Mouse (Mus musculus): ENCODE results near the gene Tmem143. TPM values are rescaled to one million over a fixed set of nuclear protein-coding genes. Genes with fewer than 3 reads are reported as not detected.
A peak's percentile ranks its signal among the peaks of the same experiment; 100 is the strongest.
"Not testable (repeated sequence)": the region's sequence is repeated elsewhere in the genome, so short reads cannot be mapped to it uniquely, and the experiment has no call there.

Tmem143 gene
- polyA plus RNA-seq, 1 experiment from 2014 or later = 6.9 TPM

DNA sequence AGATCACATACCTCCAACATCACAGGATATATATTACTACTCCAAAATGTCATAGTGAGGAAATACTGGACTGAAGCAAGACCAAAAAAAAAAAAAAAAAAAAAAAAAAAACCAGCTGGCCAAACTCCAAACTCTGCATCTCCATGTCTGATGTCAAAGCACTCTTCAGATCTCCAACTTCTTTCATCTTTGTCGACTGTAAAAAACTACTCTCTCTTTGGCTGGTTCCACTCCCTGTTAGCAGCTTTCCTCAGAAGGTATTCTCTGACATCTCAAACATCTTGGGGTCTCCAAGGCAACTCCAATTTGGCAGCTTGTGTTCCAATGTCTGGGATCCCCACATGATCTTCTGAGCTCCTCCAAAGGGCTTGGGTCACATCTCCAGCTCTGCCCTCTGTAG, 18.5 kb upstream of the Tmem143 start, which contains the start of gene Grin2d:
Grin2d (minus strand) TSS at position 101 of the 400 bp plus-strand sequence.
- 78% methylated on average over 1 of the region's 1 CpGs for whole genome bisulfite sequencing
- ATAC-seq; H3K9ac ChIP-seq (ENCODE audit: low read depth, low read length); H3K27me3 ChIP-seq (ENCODE audit: control insufficient read depth, insufficient read depth, low read depth, low read length); H3K4me3 ChIP-seq (ENCODE audit: low read depth, low read length); H3K9me3 ChIP-seq (replicated peaks; ENCODE audit: control insufficient read depth, low read length, poor library complexity, severe bottlenecking); H3K4me2 ChIP-seq (ENCODE audit: low read length); H3K27ac ChIP-seq (ENCODE audit: low read length): not testable (repeated sequence)
- Histone ChIP-seq H3K36me3 (ENCODE audit: control insufficient read depth, insufficient read depth, low read length) (peaks cover 46% of the 10 kb centered on the region), H3K4me1 (ENCODE audit: control insufficient read depth, insufficient read depth, low read length) (peaks cover 17% of the 10 kb centered on the region)

DNA sequence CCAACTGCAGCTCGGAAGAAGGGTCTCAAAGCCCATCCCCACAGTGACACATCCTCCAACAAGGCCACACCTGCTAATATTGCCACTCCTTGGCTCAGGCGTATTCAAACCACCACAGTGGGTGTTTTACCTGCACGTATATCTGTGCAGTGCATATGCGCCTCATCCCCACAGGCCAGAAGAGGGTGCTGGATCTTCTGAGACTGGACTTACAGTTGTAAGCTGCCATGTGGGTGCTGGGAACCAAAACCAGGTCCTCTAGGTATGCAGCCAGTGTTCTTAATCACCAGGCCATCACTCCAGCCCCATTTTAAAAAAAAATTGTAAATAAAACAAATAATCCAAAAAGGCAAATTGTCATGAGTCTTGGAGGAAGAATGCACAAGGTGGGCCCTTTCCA, 16.2 kb upstream of the Tmem143 start:
- 100% methylated on average over 4 of the region's 4 CpGs for WGBS
- no peak overlapping the region for H3K4me3 ChIP-seq (ENCODE audit: low read depth, low read length)
- H3K27me3 ChIP-seq (ENCODE audit: control insufficient read depth, insufficient read depth, low read depth, low read length) = no peaks in the 10 kb centered on the region
- H3K4me1 ChIP-seq (ENCODE audit: control insufficient read depth, insufficient read depth, low read length) = no peaks in the 10 kb centered on the region
- no peak overlapping the region for H3K4me2 ChIP-seq (ENCODE audit: low read length)
- no peak for ATAC-seq
- peaks cover 56% of the 10 kb centered on the region for H3K36me3 ChIP-seq (ENCODE audit: control insufficient read depth, insufficient read depth, low read length)
- no peaks in the 10 kb centered on the region for H3K9me3 ChIP-seq (replicated peaks; ENCODE audit: control insufficient read depth, low read length, poor library complexity, severe bottlenecking)
- no peak overlapping the region for H3K9ac ChIP-seq (ENCODE audit: low read depth, low read length)
- no peak overlapping the region for H3K27ac ChIP-seq (ENCODE audit: low read length)

DNA sequence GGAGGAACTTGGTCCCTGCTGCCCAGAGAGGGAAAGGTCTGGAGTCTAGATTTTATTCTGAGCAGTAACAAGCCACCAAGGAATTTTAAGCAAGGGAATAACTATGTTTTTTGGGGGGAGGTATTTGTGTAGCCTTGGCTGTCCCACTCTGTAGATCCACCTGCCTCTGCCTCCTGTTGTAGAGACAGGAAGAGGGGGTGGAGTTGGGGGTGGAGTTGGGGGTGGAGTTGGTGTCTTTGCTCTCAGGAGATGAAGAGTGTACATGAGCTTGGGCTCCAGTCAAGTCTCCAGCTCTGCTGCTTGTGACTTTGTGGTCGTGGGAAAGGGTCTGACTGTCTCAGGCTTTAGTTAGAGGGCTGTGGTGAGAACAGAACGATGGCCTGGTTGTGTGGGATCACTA, 15.7 kb upstream of the Tmem143 start:
- no peak overlapping the region for H3K27ac ChIP-seq (ENCODE audit: low read length)
- no peak for ATAC-seq
- H3K4me2 ChIP-seq (ENCODE audit: low read length) = no peak overlapping the region
- H3K27me3 ChIP-seq (ENCODE audit: control insufficient read depth, insufficient read depth, low read depth, low read length) = no peaks in the 10 kb centered on the region
- no peaks in the 10 kb centered on the region for H3K9me3 ChIP-seq (replicated peaks; ENCODE audit: control insufficient read depth, low read length, poor library complexity, severe bottlenecking)
- 96% methylated on average over 2 of the region's 2 CpGs for WGBS
- no peak overlapping the region for H3K9ac ChIP-seq (ENCODE audit: low read depth, low read length)
- no peaks in the 10 kb centered on the region for H3K4me1 ChIP-seq (ENCODE audit: control insufficient read depth, insufficient read depth, low read length)
- no peak overlapping the region for H3K4me3 ChIP-seq (ENCODE audit: low read depth, low read length)
- H3K36me3 ChIP-seq (ENCODE audit: control insufficient read depth, insufficient read depth, low read length) = peaks cover 51% of the 10 kb centered on the region

DNA sequence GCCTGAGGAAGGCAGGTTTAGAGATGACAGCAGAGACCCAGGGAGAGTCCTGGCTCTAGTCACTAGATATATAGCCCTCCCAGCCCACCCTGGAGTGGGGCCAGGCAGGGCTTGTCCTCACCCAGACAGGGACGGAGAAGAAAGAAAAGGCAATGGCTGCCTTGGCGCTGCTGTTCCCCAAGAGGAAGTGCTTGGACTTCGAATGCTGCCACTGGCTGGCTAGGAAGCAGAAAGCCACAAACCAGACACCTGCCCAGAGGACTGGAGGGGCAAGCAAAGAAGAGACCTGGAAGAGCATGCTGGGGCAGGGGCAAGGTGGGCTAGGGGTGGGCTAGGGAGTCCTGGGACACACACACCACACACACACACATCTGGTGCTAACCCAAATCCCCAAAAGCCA, 9.5 kb upstream of the Tmem143 start:
- Histone ChIP-seq H3K4me2 (ENCODE audit: low read length) (no peak overlapping the region), H3K27ac (ENCODE audit: low read length) (no peak overlapping the region), H3K36me3 (ENCODE audit: control insufficient read depth, insufficient read depth, low read length) (peaks cover 20% of the 10 kb centered on the region; the same call in 1 of the 2 replicates), H3K9ac (ENCODE audit: low read depth, low read length) (no peak overlapping the region), H3K27me3 (ENCODE audit: control insufficient read depth, insufficient read depth, low read depth, low read length) (no peaks in the 10 kb centered on the region), H3K4me3 (ENCODE audit: low read depth, low read length) (no peak overlapping the region), H3K4me1 (ENCODE audit: control insufficient read depth, insufficient read depth, low read length) (no peaks in the 10 kb centered on the region), H3K9me3 (replicated peaks; ENCODE audit: control insufficient read depth, low read length, poor library complexity, severe bottlenecking) (no peaks in the 10 kb centered on the region)
- 54% methylated on average over 3 of the region's 3 CpGs for WGBS
- ATAC-seq = no peak

DNA sequence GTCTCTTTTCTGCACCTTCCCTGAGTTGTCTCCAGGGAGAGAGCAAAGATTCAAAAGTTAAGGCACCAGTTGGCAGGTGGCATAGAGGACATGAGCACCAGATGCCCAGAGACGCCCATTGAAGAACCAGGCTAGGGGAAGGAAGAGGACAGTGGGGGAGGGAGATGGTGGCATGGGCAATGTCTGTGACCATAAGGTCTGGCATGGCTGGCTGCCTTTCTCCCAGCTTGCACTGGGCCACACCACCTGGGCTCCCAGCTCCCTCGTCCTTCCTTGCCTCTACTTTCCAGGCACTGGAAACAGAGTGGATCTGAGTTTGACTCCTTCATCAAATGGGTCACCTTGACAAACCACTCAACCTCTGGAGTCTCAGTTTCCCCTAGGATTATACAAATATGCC, 4.1 kb upstream of the Tmem143 start:
- WGBS = 86% methylated on average over 2 of the region's 2 CpGs
- no peak for ATAC-seq
- H3K9ac ChIP-seq (ENCODE audit: low read depth, low read length) = no peak overlapping the region

DNA sequence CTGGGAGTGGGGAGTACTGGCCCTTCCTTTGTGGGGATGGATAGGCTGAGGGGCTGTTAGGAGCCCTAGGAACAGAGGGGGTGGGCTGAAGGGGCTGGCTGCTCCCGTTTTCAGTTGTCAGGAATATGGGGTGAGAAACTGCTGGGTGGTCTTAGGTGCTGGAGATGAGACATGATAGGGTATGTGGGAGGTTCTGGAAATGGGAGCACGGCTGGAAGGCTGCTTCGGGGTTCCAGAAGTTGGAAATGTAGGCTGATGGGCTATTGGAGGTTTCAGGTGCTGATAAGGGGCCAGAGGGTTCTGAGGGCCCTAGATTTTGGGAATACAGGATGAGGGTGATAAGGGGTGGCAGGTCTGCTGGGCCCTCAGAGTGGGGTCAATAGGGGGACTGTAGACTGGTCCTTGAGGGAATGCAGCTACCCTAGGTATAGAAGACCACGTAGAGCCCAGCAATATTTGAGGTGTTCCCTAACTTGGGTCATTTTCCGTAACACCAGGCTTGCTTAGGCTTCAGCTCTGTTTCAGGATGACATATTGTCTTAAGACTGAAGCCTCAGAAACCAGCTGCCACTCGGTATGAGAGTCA, 717 bp upstream of the Tmem143 start:
- H3K4me1 ChIP-seq (ENCODE audit: control insufficient read depth, insufficient read depth, low read length) = peaks cover 7% of the 10 kb centered on the region; the same call in 1 of the 2 replicates

More for the DNA sequence above, 4.1 kb upstream of the Tmem143 start:
- peaks cover 4% of the 10 kb centered on the region; the same call in 1 of the 2 replicates for H3K4me1 ChIP-seq (ENCODE audit: control insufficient read depth, insufficient read depth, low read length)
- H3K27me3 ChIP-seq (ENCODE audit: control insufficient read depth, insufficient read depth, low read depth, low read length) = no peaks in the 10 kb centered on the region
- H3K27ac ChIP-seq (ENCODE audit: low read length) = no peak overlapping the region
- no peak overlapping the region for H3K4me2 ChIP-seq (ENCODE audit: low read length)
- H3K36me3 ChIP-seq (ENCODE audit: control insufficient read depth, insufficient read depth, low read length) = no peaks in the 10 kb centered on the region
- H3K9me3 ChIP-seq (replicated peaks; ENCODE audit: control insufficient read depth, low read length, poor library complexity, severe bottlenecking) = no peaks in the 10 kb centered on the region
- no peak overlapping the region for H3K4me3 ChIP-seq (ENCODE audit: low read depth, low read length)

DNA sequence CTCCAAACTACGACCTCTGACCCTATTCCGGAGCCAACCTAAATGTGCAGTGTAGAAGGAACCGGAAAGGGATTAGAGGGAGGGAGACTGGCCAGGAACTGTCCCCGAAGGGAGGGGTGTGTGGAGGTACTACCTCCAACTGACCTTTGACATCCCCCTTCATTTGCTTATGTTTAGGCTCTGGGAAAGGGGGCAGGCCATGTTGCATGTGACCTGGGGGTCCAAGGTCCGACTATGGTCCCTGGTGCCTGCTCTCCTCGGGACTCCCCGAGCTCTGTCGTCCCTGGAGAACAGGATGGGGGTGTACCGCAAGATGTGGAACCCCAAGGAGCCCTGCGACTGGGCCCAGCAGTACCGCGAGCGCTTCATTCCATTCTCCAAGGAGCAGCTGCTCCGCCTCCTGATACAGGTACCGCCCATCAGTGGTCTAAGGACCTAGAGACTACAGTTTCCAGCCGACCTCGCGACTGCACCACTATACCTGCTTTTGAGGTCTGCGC, 567 bp downstream of the Tmem143 start:
- Histone ChIP-seq H3K4me3 (ENCODE audit: low read depth, low read length) (peak overlapping the region; percentile 57), H3K9ac (ENCODE audit: low read depth, low read length) (peak overlapping the region; percentile 69), H3K4me2 (ENCODE audit: low read length) (peak overlapping the region; percentile 82), H3K4me1 (ENCODE audit: control insufficient read depth, insufficient read depth, low read length) (peaks cover 7% of the 10 kb centered on the region; the same call in 1 of the 2 replicates), H3K27me3 (ENCODE audit: control insufficient read depth, insufficient read depth, low read depth, low read length) (no peaks in the 10 kb centered on the region), H3K36me3 (ENCODE audit: control insufficient read depth, insufficient read depth, low read length) (no peaks in the 10 kb centered on the region), H3K9me3 (replicated peaks; ENCODE audit: control insufficient read depth, low read length, poor library complexity, severe bottlenecking) (no peaks in the 10 kb centered on the region), H3K27ac (ENCODE audit: low read length) (peak overlapping the region; percentile 74)
- under 1% methylated on average over 19 of the region's 19 CpGs for WGBS
- ATAC-seq = peak; percentile 72

More for the DNA sequence above, 717 bp upstream of the Tmem143 start:
- no peak overlapping the region for H3K9ac ChIP-seq (ENCODE audit: low read depth, low read length)
- H3K4me2 ChIP-seq (ENCODE audit: low read length) = peak overlapping the region; percentile 55
- H3K27me3 ChIP-seq (ENCODE audit: control insufficient read depth, insufficient read depth, low read depth, low read length) = no peaks in the 10 kb centered on the region
- 79% methylated on average over 6 of the region's 6 CpGs for WGBS
- peak overlapping the region; percentile 57 for H3K4me3 ChIP-seq (ENCODE audit: low read depth, low read length)
- H3K36me3 ChIP-seq (ENCODE audit: control insufficient read depth, insufficient read depth, low read length) = no peaks in the 10 kb centered on the region
- ATAC-seq = peak; percentile 41
- H3K9me3 ChIP-seq (replicated peaks; ENCODE audit: control insufficient read depth, low read length, poor library complexity, severe bottlenecking) = no peaks in the 10 kb centered on the region
- no peak overlapping the region for H3K27ac ChIP-seq (ENCODE audit: low read length)

DNA sequence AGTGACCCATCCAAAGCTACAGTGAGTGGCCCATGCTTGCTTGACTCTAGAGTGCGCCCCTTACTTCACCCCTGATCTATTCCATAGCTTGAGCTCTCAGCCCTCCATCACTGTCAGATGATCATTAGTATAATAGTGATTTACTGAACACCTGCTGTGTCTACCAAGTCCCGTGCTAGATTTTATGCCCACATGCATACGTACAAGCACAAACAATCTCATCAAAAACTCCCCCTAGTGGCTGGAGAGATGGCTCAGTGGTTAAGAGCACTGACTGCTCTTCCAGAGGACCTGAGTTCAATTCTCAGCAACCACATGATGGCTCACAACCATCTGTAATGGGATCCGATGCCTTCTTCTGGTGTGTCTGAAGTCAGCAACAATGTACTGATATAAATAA, 1.4 kb downstream of the Tmem143 start:
- not testable (repeated sequence) for H3K9ac ChIP-seq (ENCODE audit: low read depth, low read length); H3K27me3 ChIP-seq (ENCODE audit: control insufficient read depth, insufficient read depth, low read depth, low read length); H3K27ac ChIP-seq (ENCODE audit: low read length); H3K36me3 ChIP-seq (ENCODE audit: control insufficient read depth, insufficient read depth, low read length); ATAC-seq; H3K9me3 ChIP-seq (replicated peaks; ENCODE audit: control insufficient read depth, low read length, poor library complexity, severe bottlenecking); H3K4me3 ChIP-seq (ENCODE audit: low read depth, low read length); H3K4me1 ChIP-seq (ENCODE audit: control insufficient read depth, insufficient read depth, low read length)
- 51% methylated on average over 4 of the region's 4 CpGs for WGBS
- peak overlapping the region; percentile 82 for H3K4me2 ChIP-seq (ENCODE audit: low read length)

DNA sequence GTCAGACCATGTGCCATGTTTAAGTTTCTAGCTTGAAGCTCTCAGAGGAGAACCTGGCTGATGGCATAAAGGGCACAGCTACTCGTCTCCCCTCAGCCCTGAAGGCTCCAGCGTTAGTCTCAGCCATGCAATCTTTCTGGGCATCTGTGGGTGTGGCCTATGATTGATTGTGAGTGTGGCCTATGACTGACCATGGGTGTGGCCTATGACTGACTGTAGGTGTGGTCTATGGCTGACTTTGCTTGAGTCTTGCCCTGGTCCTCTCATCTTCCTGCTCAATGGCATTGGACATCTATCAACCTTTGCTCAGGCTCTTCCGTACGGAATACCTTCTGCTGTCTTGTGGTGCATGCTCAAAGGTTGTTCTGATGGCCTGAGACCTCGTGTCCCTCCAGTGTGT, 4.8 kb downstream of the Tmem143 start:
- H3K4me1 ChIP-seq (ENCODE audit: control insufficient read depth, insufficient read depth, low read length) = peaks cover 6% of the 10 kb centered on the region; the same call in 1 of the 2 replicates
- H3K9ac ChIP-seq (ENCODE audit: low read depth, low read length) = no peak overlapping the region
- no peak overlapping the region for H3K4me2 ChIP-seq (ENCODE audit: low read length)
- ATAC-seq = no peak
- 55% methylated on average over 5 of the region's 5 CpGs for WGBS
- no peaks in the 10 kb centered on the region for H3K9me3 ChIP-seq (replicated peaks; ENCODE audit: control insufficient read depth, low read length, poor library complexity, severe bottlenecking)
- H3K27me3 ChIP-seq (ENCODE audit: control insufficient read depth, insufficient read depth, low read depth, low read length) = no peaks in the 10 kb centered on the region
- H3K36me3 ChIP-seq (ENCODE audit: control insufficient read depth, insufficient read depth, low read length) = no peaks in the 10 kb centered on the region
- H3K27ac ChIP-seq (ENCODE audit: low read length) = no peak overlapping the region
- no peak overlapping the region for H3K4me3 ChIP-seq (ENCODE audit: low read depth, low read length)
